Mouse (Mus musculus): Measurements from ENCODE around the gene Slc44a5. TPM values are rescaled to one million over a fixed set of nuclear protein-coding genes. Genes with fewer than 3 reads are reported as not detected.

Slc44a5 gene
- 1 to 10 TPM; 2.8 to 3.0 TPM for total RNA-seq (2021)
- long read RNA-seq, experiment 1, partial matches to known transcripts, result 1 of 3 reads
- long read RNA-seq, experiment 1, other reads (novel, unspliced or antisense), result 2 of 3 reads
- long read RNA-seq, experiment 2, full-length matches to known transcripts, result 2 of 4 reads
- long read RNA-seq, experiment 2, partial matches to known transcripts, result 0 of 4 reads
- long read RNA-seq, experiment 2, other reads (novel, unspliced or antisense), result 2 of 4 reads

GRCm38 (mm10) chr3:153973171-153973948 is at the start of gene Slc44a5:
Gene Slc44a5, plus strand, starts transcription at chr3:153973436.
- peak in 1 of 2 experiments; percentile 38 for DNase-seq (ENCODE audit: low spot score in 2 of 2)

GRCm38 (mm10) chr3:153926333-153926732 is 46.9 kb upstream of the Slc44a5 start:
- no peak for DNase-seq (ENCODE audit: low spot score in 2 of 2)

- DNase-seq (ENCODE audit: low spot score in 2 of 2), result no peak
Measured at GRCm38 (mm10) chr3:153929526-153929925, 43.7 kb upstream of the Slc44a5 start.

- no peak for DNase-seq (ENCODE audit: low spot score in 2 of 2)
Measured at GRCm38 (mm10) chr3:153932461-153932860, 40.8 kb upstream of the Slc44a5 start.

- DNase-seq (ENCODE audit: low spot score in 2 of 2), result no peak
Measured at GRCm38 (mm10) chr3:153935878-153936277, 37.4 kb upstream of the Slc44a5 start.

- no peak for DNase-seq (ENCODE audit: low spot score in 2 of 2)
Measured at GRCm38 (mm10) chr3:153937116-153937810, 36.0 kb upstream of the Slc44a5 start.

- no peak for DNase-seq (ENCODE audit: low spot score in 2 of 2)
Measured at GRCm38 (mm10) chr3:153940021-153940420, 33.2 kb upstream of the Slc44a5 start.

- DNase-seq (ENCODE audit: low spot score in 2 of 2), result no peak
Measured at GRCm38 (mm10) chr3:153940486-153940885, 32.8 kb upstream of the Slc44a5 start.

GRCm38 (mm10) chr3:153941613-153942012 is 31.6 kb upstream of the Slc44a5 start:
- DNase-seq (ENCODE audit: low spot score in 2 of 2), result no peak

GRCm38 (mm10) chr3:153943003-153943640 is 30.1 kb upstream of the Slc44a5 start:
- DNase-seq (ENCODE audit: low spot score in 2 of 2), result no peak

GRCm38 (mm10) chr3:153943901-153944334 is 29.3 kb upstream of the Slc44a5 start:
- no peak for DNase-seq (ENCODE audit: low spot score in 2 of 2)

GRCm38 (mm10) chr3:153944335-153944990 is 28.8 kb upstream of the Slc44a5 start, which contains the start of gene Acadm:
Gene Acadm, minus strand, starts transcription at chr3:153944632.
- DNase-seq (ENCODE audit: low spot score in 2 of 2), result peak; percentile 98 to 99

GRCm38 (mm10) chr3:153947271-153947670 is 26.0 kb upstream of the Slc44a5 start:
- DNase-seq (ENCODE audit: low spot score in 2 of 2), result no peak

GRCm38 (mm10) chr3:153948176-153948575 is 25.1 kb upstream of the Slc44a5 start:
- DNase-seq (ENCODE audit: low spot score in 2 of 2), result no peak

GRCm38 (mm10) chr3:153957916-153958315 is 15.3 kb upstream of the Slc44a5 start:
- no peak for DNase-seq (ENCODE audit: low spot score in 2 of 2)

- no peak for DNase-seq (ENCODE audit: low spot score in 2 of 2)
Measured at GRCm38 (mm10) chr3:153959035-153959730, 14.1 kb upstream of the Slc44a5 start.

- no peak for DNase-seq (ENCODE audit: low spot score in 2 of 2)
Measured at GRCm38 (mm10) chr3:153959731-153960207, 13.5 kb upstream of the Slc44a5 start.

GRCm38 (mm10) chr3:153960884-153961283 is 12.4 kb upstream of the Slc44a5 start:
- DNase-seq (ENCODE audit: low spot score in 2 of 2), result no peak

GRCm38 (mm10) chr3:153961632-153962389 is 11.4 kb upstream of the Slc44a5 start:
- no peak for DNase-seq (ENCODE audit: low spot score in 2 of 2)

Data from gastrocnemius, postnatal 4 days (tissue).